Mouse (Mus musculus): Measurements from ENCODE around the gene Ank2. TPM values are rescaled to one million over a fixed set of nuclear protein-coding genes. Genes with fewer than 3 reads are reported as not detected.

Gene Ank2
- total and polyA plus RNA-seq, 2 experiments: 1.2 to 5.6 TPM

DNA sequence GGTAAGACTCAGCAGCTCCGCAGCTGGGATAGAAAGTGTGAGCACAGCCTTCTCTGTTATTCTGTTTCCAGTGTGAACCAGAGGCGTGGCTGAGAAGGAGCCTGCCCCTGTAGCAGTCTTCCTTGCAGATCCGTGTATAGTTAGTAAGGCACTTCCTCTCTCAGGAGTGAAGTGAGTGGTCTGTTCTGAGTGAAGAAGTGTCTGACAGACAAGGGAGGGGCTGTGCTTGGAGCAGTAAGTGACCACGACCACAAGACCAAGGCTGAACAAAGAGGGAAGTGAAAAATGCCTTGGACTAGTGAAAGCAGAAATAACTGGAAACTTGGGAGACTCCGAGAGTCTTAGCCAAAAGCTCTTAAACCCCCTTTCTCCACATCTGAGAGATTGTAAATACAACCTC, 143.9 kb downstream of the Ank2 start:
- 61% methylated on average over 5 of the region's 5 CpGs for WGBS
- H3K9ac ChIP-seq (ENCODE audit: low read depth, low read length): no peak overlapping the region
- no peaks in the 10 kb centered on the region for H3K36me3 ChIP-seq (ENCODE audit: control insufficient read depth, insufficient read depth, low read length)
- H3K79me2 ChIP-seq (ENCODE audit: control insufficient read depth, insufficient read depth, low read length): no peaks in the 10 kb centered on the region
- H3K27ac ChIP-seq (replicated peaks; ENCODE audit: insufficient read depth, low read depth, low read length): no peak overlapping the region
- H3K27me3 ChIP-seq (ENCODE audit: control insufficient read depth, insufficient read depth, low read length): no peaks in the 10 kb centered on the region
- H3K4me1 ChIP-seq (ENCODE audit: control insufficient read depth, insufficient read depth, low read length): no peaks in the 10 kb centered on the region
- H3K4me3 ChIP-seq (ENCODE audit: insufficient read depth, low read depth, low read length): no peak overlapping the region
- TF ChIP-seq CTCF (IDR thresholded peaks at IDR 0.05; ENCODE audit: low read depth, low read length) (no peak), POLR2A (IDR thresholded peaks at IDR 0.05; ENCODE audit: extremely low read depth, insufficient read depth, low read length) (no peak)
- DNase-seq (ENCODE audit: extremely low read depth, low read depth, low spot score): peak; percentile 40

DNA sequence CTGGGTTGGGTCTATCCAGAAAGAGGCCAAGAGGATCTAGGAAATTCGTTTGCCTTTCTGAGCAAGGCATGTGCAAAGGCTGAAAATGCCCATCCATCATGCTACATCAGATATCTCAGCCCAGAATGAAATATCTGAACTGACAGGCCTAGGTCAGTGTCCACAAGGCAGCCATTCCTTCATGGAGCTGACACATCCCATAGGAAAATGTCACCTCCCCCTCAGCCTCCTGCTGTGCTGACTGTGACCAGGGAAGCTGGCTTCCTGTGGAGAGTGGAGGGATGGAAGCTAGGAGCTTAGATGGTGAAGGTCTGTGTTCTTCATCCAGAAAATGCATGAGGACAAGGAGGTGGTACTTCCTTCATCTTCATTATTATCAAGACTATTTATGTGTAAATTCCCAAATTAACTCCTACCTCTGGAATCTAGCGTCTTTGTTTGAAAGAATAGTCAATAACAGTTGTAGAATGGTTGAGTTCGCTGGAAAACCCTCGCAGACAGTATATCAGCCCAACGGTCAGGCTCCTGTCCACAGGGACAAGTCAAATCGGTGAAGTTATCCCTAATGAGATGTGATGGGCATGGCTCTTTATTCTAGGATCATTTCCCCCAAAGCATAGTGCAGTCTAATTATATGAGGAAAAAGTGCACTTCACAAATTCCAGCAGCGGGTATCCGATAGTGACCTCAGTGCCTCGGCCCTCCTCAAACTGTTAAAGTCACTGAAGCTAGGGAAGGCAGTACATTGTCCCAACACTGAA, 148.4 kb downstream of the Ank2 start:
- Histone ChIP-seq H3K27ac (replicated peaks; ENCODE audit: insufficient read depth, low read depth, low read length) (no peak overlapping the region), H3K4me1 (ENCODE audit: control insufficient read depth, insufficient read depth, low read length) (no peaks in the 10 kb centered on the region), H3K9ac (ENCODE audit: low read depth, low read length) (no peak overlapping the region), H3K79me2 (ENCODE audit: control insufficient read depth, insufficient read depth, low read length) (no peaks in the 10 kb centered on the region), H3K36me3 (ENCODE audit: control insufficient read depth, insufficient read depth, low read length) (no peaks in the 10 kb centered on the region), H3K4me3 (ENCODE audit: insufficient read depth, low read depth, low read length) (no peak overlapping the region), H3K27me3 (ENCODE audit: control insufficient read depth, insufficient read depth, low read length) (no peaks in the 10 kb centered on the region)
- TF ChIP-seq CTCF (IDR thresholded peaks at IDR 0.05; ENCODE audit: low read depth, low read length): no peak
- TF ChIP-seq POLR2A (IDR thresholded peaks at IDR 0.05; ENCODE audit: extremely low read depth, insufficient read depth, low read length): no peak
- DNase-seq (ENCODE audit: extremely low read depth, low read depth, low spot score): no peak
- 88% methylated on average over 9 of the region's 9 CpGs for WGBS

DNA sequence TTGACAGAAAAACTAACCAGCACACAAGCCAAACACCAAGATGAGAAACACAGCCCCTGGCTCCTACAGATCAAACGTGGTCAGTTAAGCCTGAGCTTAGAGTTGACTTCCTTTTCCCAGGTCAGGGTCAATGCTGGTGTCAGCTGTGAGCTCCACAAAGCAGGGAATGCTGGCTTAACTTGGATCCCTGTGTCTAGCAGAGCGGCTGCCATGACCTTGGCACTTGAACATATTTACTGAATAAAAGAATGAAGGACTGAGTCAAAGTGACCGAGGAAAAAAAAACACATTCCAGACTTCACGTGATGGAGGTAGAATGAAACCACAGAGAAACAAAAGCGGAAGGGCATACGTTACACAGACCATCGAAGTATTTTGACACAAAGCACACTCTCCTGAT, 150.2 kb downstream of the Ank2 start:
- Histone ChIP-seq H3K4me3 (ENCODE audit: insufficient read depth, low read depth, low read length) (no peak overlapping the region), H3K36me3 (ENCODE audit: control insufficient read depth, insufficient read depth, low read length) (no peaks in the 10 kb centered on the region), H3K79me2 (ENCODE audit: control insufficient read depth, insufficient read depth, low read length) (no peaks in the 10 kb centered on the region), H3K4me1 (ENCODE audit: control insufficient read depth, insufficient read depth, low read length) (no peaks in the 10 kb centered on the region), H3K27ac (replicated peaks; ENCODE audit: insufficient read depth, low read depth, low read length) (no peak overlapping the region), H3K9ac (ENCODE audit: low read depth, low read length) (no peak overlapping the region), H3K27me3 (ENCODE audit: control insufficient read depth, insufficient read depth, low read length) (no peaks in the 10 kb centered on the region)
- 60% methylated on average over 7 of the region's 7 CpGs for whole genome bisulfite sequencing
- DNase-seq (ENCODE audit: extremely low read depth, low read depth, low spot score): no peak
- no peak for TF ChIP-seq POLR2A (IDR thresholded peaks at IDR 0.05; ENCODE audit: extremely low read depth, insufficient read depth, low read length)
- no peak for TF ChIP-seq CTCF (IDR thresholded peaks at IDR 0.05; ENCODE audit: low read depth, low read length)

DNA sequence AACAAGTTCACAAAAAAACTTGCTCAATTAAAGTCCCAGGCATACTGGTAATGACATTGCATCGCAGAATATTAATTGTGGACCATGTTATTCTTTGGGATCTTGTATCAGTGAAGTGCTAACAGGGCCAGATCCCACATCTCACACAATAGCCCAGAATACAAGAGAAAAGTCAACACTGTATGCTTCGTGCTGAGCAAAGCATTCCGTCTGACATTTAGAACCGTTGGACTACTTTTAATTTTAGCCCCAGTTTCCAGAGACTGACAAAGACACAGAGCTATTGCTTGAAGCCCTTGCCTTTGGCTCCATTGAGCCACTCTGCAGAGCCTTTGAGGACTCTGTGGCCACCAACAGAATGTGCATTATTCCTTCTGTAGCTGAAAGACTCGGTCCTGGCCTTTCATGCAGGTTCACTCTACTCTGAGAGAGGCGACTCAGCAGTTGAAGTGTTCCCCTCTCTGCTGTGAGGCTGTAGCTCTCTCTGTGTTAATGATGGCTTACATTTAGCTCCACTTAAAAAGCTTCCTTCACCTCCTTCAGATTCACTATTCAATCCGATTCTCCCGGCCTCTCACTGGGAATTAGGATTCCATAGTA, 153.2 kb downstream of the Ank2 start:
- WGBS: 81% methylated on average over 8 of the region's 8 CpGs
- H3K4me3 ChIP-seq (ENCODE audit: insufficient read depth, low read depth, low read length): no peak overlapping the region
- no peak for DNase-seq (ENCODE audit: extremely low read depth, low read depth, low spot score)
- no peak overlapping the region for H3K9ac ChIP-seq (ENCODE audit: low read depth, low read length)
- no peaks in the 10 kb centered on the region for H3K4me1 ChIP-seq (ENCODE audit: control insufficient read depth, insufficient read depth, low read length)
- no peaks in the 10 kb centered on the region for H3K79me2 ChIP-seq (ENCODE audit: control insufficient read depth, insufficient read depth, low read length)
- TF ChIP-seq POLR2A (IDR thresholded peaks at IDR 0.05; ENCODE audit: extremely low read depth, insufficient read depth, low read length) (no peak), CTCF (IDR thresholded peaks at IDR 0.05; ENCODE audit: low read depth, low read length) (no peak)
- H3K36me3 ChIP-seq (ENCODE audit: control insufficient read depth, insufficient read depth, low read length): no peaks in the 10 kb centered on the region
- H3K27me3 ChIP-seq (ENCODE audit: control insufficient read depth, insufficient read depth, low read length): no peaks in the 10 kb centered on the region
- no peak overlapping the region for H3K27ac ChIP-seq (replicated peaks; ENCODE audit: insufficient read depth, low read depth, low read length)

DNA sequence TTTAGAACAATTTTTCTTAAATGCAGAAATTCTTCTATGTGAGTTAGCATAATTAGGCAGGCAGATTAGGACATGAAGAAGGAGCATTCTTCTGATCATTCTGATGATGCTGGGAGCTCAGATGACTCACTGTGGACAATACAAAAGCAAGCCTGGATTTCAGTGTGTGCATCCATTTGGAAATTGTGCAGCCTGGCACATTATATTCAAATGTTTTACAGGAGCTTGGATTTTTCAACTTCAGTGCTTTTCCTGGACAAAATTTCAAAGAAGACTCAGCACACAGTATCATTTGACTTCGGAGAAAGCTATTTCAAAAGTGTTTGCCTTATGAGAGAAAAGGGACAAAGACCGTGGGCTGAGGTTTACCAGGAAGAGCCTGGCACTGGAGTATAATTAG, 157.8 kb downstream of the Ank2 start:
- TF ChIP-seq CTCF (IDR thresholded peaks at IDR 0.05; ENCODE audit: low read depth, low read length) (no peak), POLR2A (IDR thresholded peaks at IDR 0.05; ENCODE audit: extremely low read depth, insufficient read depth, low read length) (no peak)
- WGBS: 33% methylated on average over 2 of the region's 2 CpGs
- Histone ChIP-seq H3K4me1 (ENCODE audit: control insufficient read depth, insufficient read depth, low read length) (no peaks in the 10 kb centered on the region), H3K9ac (ENCODE audit: low read depth, low read length) (no peak overlapping the region), H3K27ac (replicated peaks; ENCODE audit: insufficient read depth, low read depth, low read length) (no peak overlapping the region), H3K36me3 (ENCODE audit: control insufficient read depth, insufficient read depth, low read length) (no peaks in the 10 kb centered on the region), H3K27me3 (ENCODE audit: control insufficient read depth, insufficient read depth, low read length) (no peaks in the 10 kb centered on the region), H3K79me2 (ENCODE audit: control insufficient read depth, insufficient read depth, low read length) (no peaks in the 10 kb centered on the region), H3K4me3 (ENCODE audit: insufficient read depth, low read depth, low read length) (no peak overlapping the region)
- no peak for DNase-seq (ENCODE audit: extremely low read depth, low read depth, low spot score)

DNA sequence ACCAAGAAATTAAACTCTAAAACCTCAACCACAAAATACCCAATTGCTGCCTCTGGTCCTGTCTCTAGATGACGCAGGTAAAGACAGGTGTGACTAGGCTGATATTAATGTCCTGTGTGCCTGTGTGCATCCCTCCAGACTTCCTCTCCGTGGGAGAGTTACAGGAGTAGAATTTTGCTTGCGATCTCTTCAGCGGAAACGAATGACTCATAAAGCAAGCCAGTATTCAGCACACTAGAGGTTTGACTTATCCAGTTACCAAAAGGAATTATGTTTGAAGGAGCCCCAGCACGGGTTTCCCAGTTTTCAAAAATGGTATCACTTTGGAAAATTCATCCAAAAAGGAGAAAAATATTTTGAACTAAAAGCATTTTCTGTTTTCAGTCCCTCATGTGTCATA, 164.3 kb downstream of the Ank2 start:
- Histone ChIP-seq H3K79me2 (ENCODE audit: control insufficient read depth, insufficient read depth, low read length) (no peaks in the 10 kb centered on the region), H3K27me3 (ENCODE audit: control insufficient read depth, insufficient read depth, low read length) (no peaks in the 10 kb centered on the region), H3K4me3 (ENCODE audit: insufficient read depth, low read depth, low read length) (no peak overlapping the region), H3K27ac (replicated peaks; ENCODE audit: insufficient read depth, low read depth, low read length) (no peak overlapping the region), H3K4me1 (ENCODE audit: control insufficient read depth, insufficient read depth, low read length) (no peaks in the 10 kb centered on the region), H3K36me3 (ENCODE audit: control insufficient read depth, insufficient read depth, low read length) (no peaks in the 10 kb centered on the region), H3K9ac (ENCODE audit: low read depth, low read length) (no peak overlapping the region)
- TF ChIP-seq POLR2A (IDR thresholded peaks at IDR 0.05; ENCODE audit: extremely low read depth, insufficient read depth, low read length): no peak
- TF ChIP-seq CTCF (IDR thresholded peaks at IDR 0.05; ENCODE audit: low read depth, low read length): no peak
- no peak for DNase-seq (ENCODE audit: extremely low read depth, low read depth, low spot score)
- 86% methylated on average over 6 of the region's 6 CpGs for WGBS

All from liver, adult 2 months (tissue).